ENCODE assay signal across 10 mouse cellular contexts in the genomic region with DNA sequence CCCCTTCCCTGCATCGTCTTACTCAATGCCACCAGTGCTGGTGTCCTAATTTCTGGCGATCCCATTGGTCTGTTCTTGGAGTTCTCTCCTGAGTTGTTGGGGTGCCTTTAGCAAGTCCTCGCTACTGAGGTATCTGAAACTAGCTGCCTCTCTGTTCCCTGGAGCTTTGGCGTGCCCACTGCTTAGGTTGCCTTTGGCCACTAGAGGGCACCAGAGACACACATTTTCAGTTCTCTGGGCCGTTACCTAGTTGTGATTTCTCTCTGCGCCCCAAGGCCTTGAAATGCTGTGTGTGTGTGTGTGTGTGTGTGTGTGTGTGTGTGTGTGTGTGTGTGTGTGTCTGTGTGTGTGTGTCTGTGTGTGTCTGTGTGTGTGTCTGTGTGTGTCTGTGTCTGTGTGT.
DNase-seq lines count a peak whose midpoint lies in the region; ATAC-seq and TF ChIP-seq lines count a peak whose summit lies in the region.
"Had no signal": no experiment of that assay in that cellular context is flagged by ENCODE, and none has a peak within 500 bp of the region (broad histone marks: within the 10 kb centered on the region; RNA-seq: fewer than 3 reads in every experiment).

No protein-coding gene starts in this region.

- WGBS in forebrain, embryonic 10.5 days, result 7% methylated on average over 6 of the region's 6 CpGs
- WGBS in forebrain, embryonic 12.5 days, result 8% methylated on average over 6 of the region's 6 CpGs
- 1% methylated on average over 6 of the region's 6 CpGs for WGBS in kidney, postnatal 0 days
- 4% methylated on average over 6 of the region's 6 CpGs for WGBS in lung, adult 2 months

- H3K36me3 ChIP-seq in forebrain, embryonic 10.5 days (replicated peaks), result no peaks in the 10 kb centered on the region
- H3K36me3 ChIP-seq in forebrain, embryonic 12.5 days (replicated peaks), result no peaks in the 10 kb centered on the region
- H3K36me3 ChIP-seq in kidney, postnatal 0 days (ENCODE audit: insufficient read depth, low read length), result no peaks in the 10 kb centered on the region
- H3K36me3 ChIP-seq: G1E; neural tube, embryonic 13.5 days had no signal

- H3K9me3 ChIP-seq in forebrain, embryonic 10.5 days, result no peaks in the 10 kb centered on the region
- H3K9me3 ChIP-seq in forebrain, embryonic 12.5 days, result no peaks in the 10 kb centered on the region
- H3K9me3 ChIP-seq in kidney, postnatal 0 days (replicated peaks; ENCODE audit: low read length), result no peaks in the 10 kb centered on the region
- H3K9me3 ChIP-seq: neural tube, embryonic 13.5 days had no signal

- ATAC-seq in forebrain, embryonic 12.5 days (ENCODE audit: low FRiP score), result no peak
- no peak for ATAC-seq in kidney, postnatal 0 days (replicated peaks; ENCODE audit: low FRiP score, low read depth)

- H3K27ac ChIP-seq in forebrain, embryonic 10.5 days, result no peak overlapping the region
- no peak overlapping the region for H3K27ac ChIP-seq in forebrain, embryonic 12.5 days
- H3K27ac ChIP-seq in kidney, postnatal 0 days, result no peak overlapping the region
- H3K27ac ChIP-seq: neural tube, embryonic 13.5 days had no signal

- no peak for TF ChIP-seq POLR2A in lung, adult 2 months (IDR thresholded peaks at IDR 0.05; ENCODE audit: borderline replicate concordance, extremely low read depth, low read depth, low read length)

- peaks cover 24% of the 10 kb centered on the region for H3K27me3 ChIP-seq in forebrain, embryonic 10.5 days (ENCODE audit: poor library complexity, severe bottlenecking)
- H3K27me3 ChIP-seq in forebrain, embryonic 12.5 days, result peaks cover 14% of the 10 kb centered on the region
- H3K27me3 ChIP-seq in kidney, postnatal 0 days (ENCODE audit: insufficient read depth, low read length), result 0 out of 2 replicates have a peak, but pooled peaks cover 2% of the 10 kb centered on the region

- TF ChIP-seq CTCF in kidney, postnatal 0 days (IDR thresholded peaks at IDR 0.05; ENCODE audit: low read depth), result peak; percentile 90
- TF ChIP-seq CTCF in lung, adult 2 months (IDR thresholded peaks at IDR 0.05; ENCODE audit: insufficient read depth, low read length), result peak; percentile 94

- no peak overlapping the region for H3K4me2 ChIP-seq in forebrain, embryonic 12.5 days
- H3K4me2 ChIP-seq in kidney, postnatal 0 days (ENCODE audit: low read length), result no peak overlapping the region
- H3K4me2 ChIP-seq: neural tube, embryonic 13.5 days had no signal

- H3K9ac ChIP-seq in forebrain, embryonic 12.5 days, result no peak overlapping the region
- H3K9ac ChIP-seq in kidney, postnatal 0 days (ENCODE audit: low read depth, low read length), result no peak overlapping the region
- H3K9ac ChIP-seq: neural tube, embryonic 13.5 days had no signal

- no peaks in the 10 kb centered on the region for H3K4me1 ChIP-seq in forebrain, embryonic 10.5 days
- H3K4me1 ChIP-seq in forebrain, embryonic 12.5 days, result no peaks in the 10 kb centered on the region
- H3K4me1 ChIP-seq in kidney, postnatal 0 days (replicated peaks; ENCODE audit: insufficient read depth, low read length), result no peaks in the 10 kb centered on the region
- H3K4me1 ChIP-seq in lung, adult 2 months (ENCODE audit: control insufficient read depth, insufficient read depth, low read length), result no peaks in the 10 kb centered on the region; the same call in 1 of the 2 replicates
- H3K4me1 ChIP-seq: neural tube, embryonic 13.5 days had no signal

- peak; percentile 78 for DNase-seq in forebrain, embryonic 10.5 days (ENCODE audit: extremely low spot score, low spot score)
- DNase-seq in Muller cell, postnatal 12 days (ENCODE audit: inconsistent ontology term), result peak; percentile 62
- peak; percentile 38 for DNase-seq in cerebellum, adult 8-10 months
- peak; percentile 7 to 52 for DNase-seq in frontal cortex, postnatal 14 days (ENCODE audit: low spot score in 2 of 2)
- DNase-seq in kidney, postnatal 0 days (ENCODE audit: low spot score), result peak; percentile 84
- DNase-seq in lung, adult 2 months, result peak; percentile 33
- DNase-seq in right cerebral cortex, adult 18-20 months, result peak; percentile 43

- H3K4me3 ChIP-seq in forebrain, embryonic 10.5 days, result no peak overlapping the region
- H3K4me3 ChIP-seq in forebrain, embryonic 12.5 days (replicated peaks), result no peak overlapping the region
- no peak overlapping the region for H3K4me3 ChIP-seq in kidney, postnatal 0 days (replicated peaks; ENCODE audit: low read depth, low read length)
- no peak overlapping the region for H3K4me3 ChIP-seq in lung, adult 2 months (replicated peaks; ENCODE audit: extremely low read depth, low read depth, low read length)
- H3K4me3 ChIP-seq: neural tube, embryonic 13.5 days had no signal

Comparison
In these comparisons a context has a peak if more than half of its experiments do, and no peak if none do; other contexts are left out.
1. DNase-seq: peak in every context shown above with its lines; median percentile 84 in kidney, postnatal 0 days; 78 in forebrain, embryonic 10.5 days; 62 in Muller cell, postnatal 12 days; 43 in right cerebral cortex, adult 18-20 months; 38 in cerebellum, adult 8-10 months; 33 in lung, adult 2 months; 30 in frontal cortex, postnatal 14 days.